Mouse (Mus musculus) G1E (cell line): ENCODE measurements at regions not wholly inside any gene's neighbourhood (a gene's known extent, or its start where the extent isn't known, plus 50 kb on each side); places are given as distances from the start of the nearest gene placed in this dataset.

Experiments
- CTCF ChIP-seq: IDR thresholded peaks from 2 replicates; pipeline ENCODE4 v1.5.1; 2012; ENCODE audit warnings: low read depth, low read length, inconsistent platforms, mixed read lengths
- GATA1 ChIP-seq: IDR thresholded peaks from 2 replicates; pipeline ENCODE4 v1.6.1; 2012; ENCODE audit warnings: borderline replicate concordance, low read length, inconsistent platforms, mixed read lengths
- TAL1 ChIP-seq: conservative IDR thresholded peaks from 2 replicates; pipeline ENCODE4 v1.6.1; 2012; ENCODE audit warnings: low read depth, low read length, inconsistent platforms, mixed read lengths

GRCm38 (mm10) chr7:64078646-64079045, 75.0 kb upstream of the Trpm1 start:
- TF ChIP-seq TAL1 (no peak), CTCF (no peak), GATA1 (no peak)
